Mouse (Mus musculus): ENCODE results near the gene Nr2f6. TPM values are rescaled to one million over a fixed set of nuclear protein-coding genes. Genes with fewer than 3 reads are reported as not detected.

Gene Nr2f6
- total RNA-seq, 2 experiments from 2014 or later, result 41.7 to 44.8 TPM

- no peak overlapping the region for H3K27ac ChIP-seq
- no peak for DNase-seq (ENCODE audit: extremely low spot score in 1 of 2, low spot score in 2 of 2)
- H3K4me3 ChIP-seq, result no peak overlapping the region
- no peak for TF ChIP-seq CTCF (IDR thresholded peaks at IDR 0.05)
- intact Hi-C loops (cut with DNase I), result loop anchor here (5.0 kb wide), 1 partner anchor 88 kb away; the partner anchor contains the start of genes Abhd8 and Mrpl34
Observed at GRCm38 (mm10) chr8:71374616-71375206, 7.0 kb downstream of the Nr2f6 start.

DNA sequence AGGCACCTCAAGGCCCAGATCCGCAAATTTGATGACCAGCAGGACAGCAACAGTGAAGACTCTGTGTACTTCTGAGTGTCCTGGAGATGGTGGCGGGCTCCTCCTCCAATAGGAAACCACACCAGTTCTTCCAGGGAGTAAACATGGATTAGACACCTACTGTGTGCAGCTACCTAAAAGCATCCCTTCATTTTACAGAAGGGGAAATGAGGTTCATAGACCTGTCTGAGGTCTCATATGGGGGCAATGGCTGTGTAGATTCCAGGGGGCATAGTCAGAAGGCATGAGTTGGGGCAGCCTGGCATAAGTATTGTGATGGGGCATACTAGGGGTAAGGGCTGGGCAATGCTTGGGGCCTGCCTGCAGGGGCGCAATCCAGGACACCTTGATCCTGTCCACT, 8.8 kb downstream of the Nr2f6 start:
- intact Hi-C loops (cut with DNase I), result loop anchor here (5.0 kb wide), 1 partner anchor 89 kb away; the partner anchor contains the start of genes Abhd8 and Mrpl34
- TF ChIP-seq CTCF (IDR thresholded peaks at IDR 0.05), result no peak
- H3K4me3 ChIP-seq, result no peak overlapping the region

GRCm38 (mm10) chr8:71372427-71372826, 9.3 kb downstream of the Nr2f6 start:
- intact Hi-C loops (cut with DNase I), result loop anchor here (5.0 kb wide), 1 partner anchor 90 kb away; the partner anchor contains the start of genes Abhd8 and Mrpl34
- no peak for TF ChIP-seq CTCF (IDR thresholded peaks at IDR 0.05)
- Histone ChIP-seq H3K4me3 (no peak overlapping the region), H3K27ac (no peak overlapping the region)
- DNase-seq (ENCODE audit: extremely low spot score in 1 of 2, low spot score in 2 of 2), result no peak

More for the DNA sequence above, 8.8 kb downstream of the Nr2f6 start:
- no peak overlapping the region for H3K27ac ChIP-seq
- DNase-seq (ENCODE audit: extremely low spot score in 1 of 2, low spot score in 2 of 2), result no peak

DNA sequence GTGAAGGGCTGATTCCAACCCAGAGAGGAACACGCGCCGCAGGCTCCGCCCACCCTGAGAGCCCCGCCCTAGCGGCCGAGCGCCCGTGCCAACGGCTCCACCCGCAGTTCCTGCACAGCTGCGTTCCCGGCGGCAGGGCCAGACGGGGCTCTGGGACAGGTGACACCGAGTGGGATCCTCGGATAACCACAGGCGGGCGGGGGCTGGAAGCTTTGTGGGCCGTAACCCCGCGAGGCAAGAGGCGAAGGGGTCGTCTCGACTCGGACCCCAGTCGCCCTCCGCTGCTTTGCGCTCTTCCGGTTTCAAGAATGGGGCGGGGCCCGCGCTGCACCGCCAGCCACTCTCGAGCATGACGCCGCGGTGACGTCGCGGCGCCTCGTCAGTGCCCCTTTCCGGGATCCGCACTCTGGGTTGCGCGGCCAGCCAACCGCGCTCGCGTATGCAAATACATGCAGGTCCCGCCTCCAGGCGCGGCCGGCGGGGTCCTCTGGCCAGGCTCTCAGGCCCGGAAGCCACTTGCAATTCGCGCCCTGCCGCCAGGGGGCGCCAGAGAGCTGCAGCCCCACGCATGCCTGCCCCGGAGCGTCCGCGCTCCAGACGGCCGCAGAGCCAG, 10.4 kb downstream of the Nr2f6 start, which contains the start of gene Ocel1:
Gene Ocel1 (plus strand): TSS at position 63 of the 613 bp plus-strand sequence.
- Histone ChIP-seq H3K27ac (peak within 1 kb of the TSS; percentile 99), H3K4me3 (peak within 1 kb of the TSS; percentile 95)
- DNase-seq (ENCODE audit: extremely low spot score in 1 of 2, low spot score in 2 of 2), result peak; percentile 98 to 99
- intact Hi-C loops (cut with DNase I), result loop anchor here (5.0 kb wide), 1 partner anchor 91 kb away; the partner anchor contains the start of genes Abhd8 and Mrpl34
- peak; percentile 100 for TF ChIP-seq CTCF (IDR thresholded peaks at IDR 0.05)

DNA sequence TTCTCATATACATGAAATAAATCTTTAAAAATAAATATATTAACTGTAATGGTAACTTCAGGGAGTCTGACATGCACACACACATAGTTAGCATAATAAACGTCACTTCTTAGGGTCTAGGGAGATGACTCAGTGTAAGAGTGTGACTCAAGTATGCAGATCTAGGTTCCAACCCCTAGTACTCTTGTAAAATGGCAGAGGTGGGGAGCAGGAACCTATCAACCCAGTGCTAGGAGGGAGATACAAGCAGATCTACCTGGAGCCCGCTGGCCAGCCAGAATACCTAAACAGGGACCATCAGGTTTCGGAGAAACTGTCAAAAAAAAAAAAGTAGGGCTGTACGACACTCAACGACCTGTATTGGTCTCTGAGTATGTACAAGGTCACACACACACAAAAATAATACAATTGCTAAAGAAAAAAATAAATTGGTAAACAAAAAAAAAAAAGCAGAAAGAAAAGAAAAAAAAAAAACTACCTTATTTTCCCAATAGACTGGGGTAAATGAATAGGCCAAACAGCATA, 11.0 kb downstream of the Nr2f6 start:
- no peak for DNase-seq (ENCODE audit: extremely low spot score in 1 of 2, low spot score in 2 of 2)
- H3K4me3 ChIP-seq, result peak overlapping the region; percentile 95
- intact Hi-C loops (cut with DNase I), result loop anchor here (5.0 kb wide), 1 partner anchor 92 kb away; the partner anchor contains the start of genes Abhd8 and Mrpl34
- peak overlapping the region; percentile 99 for H3K27ac ChIP-seq
- TF ChIP-seq CTCF (IDR thresholded peaks at IDR 0.05), result no peak

- Histone ChIP-seq H3K27ac (no peak overlapping the region), H3K4me3 (no peak overlapping the region)
- no peak for DNase-seq (ENCODE audit: extremely low spot score in 1 of 2, low spot score in 2 of 2)
- no peak for TF ChIP-seq CTCF (IDR thresholded peaks at IDR 0.05)
- intact Hi-C loops (cut with DNase I), result loop anchor here (5.0 kb wide), 3 partner anchors 97 to 553 kb away; partner anchors contain the start of genes Haus8, Myo9b and Rpl18a
Observed at GRCm38 (mm10) chr8:71369040-71369718, 12.6 kb downstream of the Nr2f6 start.

GRCm38 (mm10) chr8:71368366-71368765, 13.4 kb downstream of the Nr2f6 start:
- Histone ChIP-seq H3K27ac (no peak overlapping the region), H3K4me3 (no peak overlapping the region)
- DNase-seq (ENCODE audit: extremely low spot score in 1 of 2, low spot score in 2 of 2), result no peak
- TF ChIP-seq CTCF (IDR thresholded peaks at IDR 0.05), result no peak
- intact Hi-C loops (cut with DNase I), result loop anchor here (5.0 kb wide), 3 partner anchors 96 to 554 kb away; partner anchors contain the start of genes Haus8, Myo9b and Rpl18a

- intact Hi-C loops (cut with DNase I), result loop anchor here (2.0 to 5.0 kb wide), 4 partner anchors 29 to 555 kb away; partner anchors contain the start of genes Babam1, Haus8, Myo9b and Rpl18a
- no peak for TF ChIP-seq CTCF (IDR thresholded peaks at IDR 0.05)
Observed at GRCm38 (mm10) chr8:71367529-71368176, 14.1 kb downstream of the Nr2f6 start.

DNA sequence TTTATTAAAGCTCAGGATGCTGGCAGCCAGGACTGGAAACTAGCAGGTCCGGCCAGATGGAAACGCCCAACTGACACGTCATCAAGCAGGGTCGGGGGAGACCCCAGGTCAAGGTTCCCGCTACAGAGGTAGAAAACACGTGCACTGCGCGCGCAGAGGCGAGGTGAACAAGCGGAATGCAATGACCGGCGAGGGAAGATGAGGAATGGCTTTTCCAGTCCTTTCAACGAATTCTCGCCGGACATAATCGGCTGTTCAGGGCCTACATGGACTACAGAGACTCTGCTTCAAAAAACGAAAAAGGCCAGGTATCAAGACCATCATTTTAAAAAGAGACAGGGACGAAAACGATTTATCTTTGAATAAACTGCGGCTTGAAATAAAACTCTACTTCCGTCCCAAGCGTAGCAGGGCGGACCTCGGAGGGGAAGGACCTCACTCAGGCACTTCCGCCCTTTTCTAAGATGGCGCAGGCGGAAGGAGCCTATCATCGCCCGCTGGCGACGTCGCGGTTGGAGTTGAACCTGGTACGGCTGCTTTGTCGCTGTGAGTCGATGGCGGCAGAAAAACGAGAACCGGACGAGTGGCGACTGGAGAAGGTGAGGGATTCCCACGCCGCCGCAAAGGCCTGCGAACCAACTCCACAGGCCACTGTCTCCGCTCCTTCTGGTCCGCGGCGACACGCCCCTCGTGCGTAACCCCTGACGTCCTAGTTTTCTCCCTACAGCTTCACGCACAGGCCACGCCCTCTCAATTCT, 14.8 kb downstream of the Nr2f6 start, which contains the start of gene Use1:
Gene Use1 (plus strand): TSS at position 78 of the 758 bp plus-strand sequence.
- intact Hi-C loops (cut with DNase I), result loop anchor here (2.0 to 5.0 kb wide), 4 partner anchors 30 to 555 kb away; partner anchors contain the start of genes Babam1, Haus8, Myo9b and Rpl18a
- DNase-seq (ENCODE audit: extremely low spot score in 1 of 2, low spot score in 2 of 2), result peak; percentile 88 to 89
- Histone ChIP-seq H3K27ac (peak within 1 kb of the TSS; percentile 99), H3K4me3 (peak within 1 kb of the TSS; percentile 65)
- TF ChIP-seq CTCF (IDR thresholded peaks at IDR 0.05), result no peak

More at GRCm38 (mm10) chr8:71367529-71368176, 14.1 kb downstream of the Nr2f6 start:
- peak overlapping the region; percentile 99 for H3K27ac ChIP-seq
- peak overlapping the region; percentile 65 for H3K4me3 ChIP-seq
- DNase-seq (ENCODE audit: extremely low spot score in 1 of 2, low spot score in 2 of 2), result no peak

DNA sequence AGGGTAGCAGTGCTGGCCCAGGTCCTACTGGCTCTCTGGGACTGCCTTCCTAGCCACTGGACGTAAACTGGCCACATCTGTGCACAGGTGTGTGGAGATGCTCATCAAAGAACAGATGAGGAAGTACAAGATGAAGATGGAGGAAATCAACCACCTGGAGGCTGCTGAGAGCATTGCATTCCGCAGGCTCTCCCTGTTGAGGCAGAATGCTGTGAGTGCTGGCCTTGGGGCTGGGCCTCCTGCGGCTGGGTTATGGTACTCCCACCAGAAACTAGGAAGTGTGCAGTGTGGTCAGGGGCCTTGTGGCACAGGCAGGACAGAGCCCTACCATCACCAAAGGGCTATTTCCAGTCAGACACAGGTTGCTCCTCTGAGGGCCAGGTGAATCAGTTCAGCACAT, 23.7 kb downstream of the Nr2f6 start:
- no peak for DNase-seq (ENCODE audit: extremely low spot score in 1 of 2, low spot score in 2 of 2)
- H3K27ac ChIP-seq, result no peak overlapping the region
- intact Hi-C loops (cut with DNase I), result no loop called here
- H3K4me3 ChIP-seq, result no peak overlapping the region
- peak; percentile 5 for TF ChIP-seq CTCF (IDR thresholded peaks at IDR 0.05)
